Mouse (Mus musculus): ENCODE measurements around the gene Rarres2.
"Not testable (repeated sequence)": the region's sequence is repeated elsewhere in the genome, so short reads cannot be mapped to it uniquely, and the experiment has no call there.

Gene Rarres2

GRCm38 (mm10) chr6:48541560-48542450 lies 30.8 kb downstream of the Rarres2 start:
- DNase-seq (ENCODE audit: low spot score in 2 of 2) = no peak

GRCm38 (mm10) chr6:48540721-48541120 lies 31.9 kb downstream of the Rarres2 start:
- no peak for DNase-seq (ENCODE audit: low spot score in 2 of 2)

GRCm38 (mm10) chr6:48539860-48540259 lies 32.7 kb downstream of the Rarres2 start:
- DNase-seq (ENCODE audit: low spot score in 2 of 2) = no peak

- DNase-seq (ENCODE audit: low spot score in 2 of 2) = peak; percentile 57 to 83
Measured at GRCm38 (mm10) chr6:48538841-48539737, 33.5 kb downstream of the Rarres2 start.

- no peak for DNase-seq (ENCODE audit: low spot score in 2 of 2)
Measured at GRCm38 (mm10) chr6:48537105-48537954, 35.3 kb downstream of the Rarres2 start, which contains the start of gene Atp6v0e2. TSS of gene Atp6v0e2 (plus strand) at chr6:48537615.

- no peak for DNase-seq (ENCODE audit: low spot score in 2 of 2)
Measured at GRCm38 (mm10) chr6:48536091-48536490, 36.5 kb downstream of the Rarres2 start.

- DNase-seq (ENCODE audit: low spot score in 2 of 2) = no peak
Measured at GRCm38 (mm10) chr6:48534913-48535312, 37.7 kb downstream of the Rarres2 start.

- no peak for DNase-seq (ENCODE audit: low spot score in 2 of 2)
Measured at GRCm38 (mm10) chr6:48533475-48533874, 39.1 kb downstream of the Rarres2 start.

GRCm38 (mm10) chr6:48530862-48531261 lies 41.7 kb downstream of the Rarres2 start:
- DNase-seq (ENCODE audit: low spot score in 2 of 2) = no peak

GRCm38 (mm10) chr6:48529871-48530440 lies 42.6 kb downstream of the Rarres2 start:
- no peak for DNase-seq (ENCODE audit: low spot score in 2 of 2)

GRCm38 (mm10) chr6:48529261-48529660 lies 43.3 kb downstream of the Rarres2 start:
- no peak for DNase-seq (ENCODE audit: low spot score in 2 of 2)

GRCm38 (mm10) chr6:48527901-48528300 lies 44.7 kb downstream of the Rarres2 start:
- DNase-seq (ENCODE audit: low spot score in 2 of 2) = no peak

GRCm38 (mm10) chr6:48524882-48525281 lies 47.7 kb downstream of the Rarres2 start:
- not testable (repeated sequence) for DNase-seq (ENCODE audit: low spot score in 2 of 2)

Data from spleen, postnatal 4 days (tissue).